Mouse (Mus musculus) layer of hippocampus, postnatal 14 days (tissue): ENCODE measurements at regions not wholly inside any gene's neighbourhood (a gene's known extent, or its start where the extent isn't known, plus 50 kb on each side); places are given as distances from the start of the nearest gene placed in this dataset.
A peak's percentile ranks its signal among the peaks of the same experiment; 100 is the strongest.
"Not testable (repeated sequence)": the region's sequence is repeated elsewhere in the genome, so short reads cannot be mapped to it uniquely, and the experiment has no call there.

Experiments
- DNase-seq, 2 experiments: peaks; one replicate each; pipeline ENCODE4 v3.0.0; 2021 to 2022; ENCODE audit warnings: low spot score in 2 of 2, mixed read lengths in 1 of 2

DNA sequence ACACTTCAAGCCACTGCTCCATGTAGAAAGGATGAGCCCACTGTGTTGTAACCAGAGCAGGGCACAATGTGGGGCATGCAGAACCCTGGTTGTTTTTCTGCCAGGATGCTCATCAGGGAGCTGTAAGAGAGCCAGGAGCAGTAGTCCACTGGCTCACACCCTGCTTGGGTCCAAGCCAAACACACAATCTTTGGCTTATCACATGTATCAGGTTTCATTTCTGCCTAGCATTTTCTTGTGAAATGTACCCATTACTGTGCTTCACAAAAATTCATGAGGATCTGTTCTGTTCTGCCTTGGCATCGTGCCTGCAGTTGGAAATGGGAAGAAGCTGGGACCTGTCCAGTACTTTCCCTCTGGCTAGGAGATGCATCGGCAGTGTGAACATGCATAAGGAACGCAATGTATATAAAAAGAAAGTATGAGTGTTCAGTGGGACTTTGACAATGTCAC, 491.6 kb upstream of the Igfbp3 start:
- DNase-seq = peak; percentile 1 to 15

DNA sequence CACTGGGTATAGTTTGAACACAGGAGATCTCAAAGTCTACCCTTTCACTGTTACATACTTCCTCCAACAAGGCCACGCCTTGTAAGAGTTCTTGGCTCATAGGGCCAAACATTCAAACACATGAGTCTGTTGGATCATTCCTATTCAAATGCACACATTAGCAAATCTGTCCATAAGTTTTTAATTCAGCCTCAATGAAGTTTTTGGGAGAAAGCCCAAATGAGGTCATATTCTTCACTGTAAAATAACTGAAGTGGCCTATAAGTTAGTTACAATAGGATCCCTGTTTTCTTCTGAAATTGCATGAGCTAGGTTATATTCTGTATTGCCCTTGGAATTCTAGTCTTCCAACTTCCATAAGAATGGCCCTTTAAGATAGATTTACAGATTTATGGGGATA, 483.9 kb upstream of the Igfbp3 start:
- DNase-seq = no peak

DNA sequence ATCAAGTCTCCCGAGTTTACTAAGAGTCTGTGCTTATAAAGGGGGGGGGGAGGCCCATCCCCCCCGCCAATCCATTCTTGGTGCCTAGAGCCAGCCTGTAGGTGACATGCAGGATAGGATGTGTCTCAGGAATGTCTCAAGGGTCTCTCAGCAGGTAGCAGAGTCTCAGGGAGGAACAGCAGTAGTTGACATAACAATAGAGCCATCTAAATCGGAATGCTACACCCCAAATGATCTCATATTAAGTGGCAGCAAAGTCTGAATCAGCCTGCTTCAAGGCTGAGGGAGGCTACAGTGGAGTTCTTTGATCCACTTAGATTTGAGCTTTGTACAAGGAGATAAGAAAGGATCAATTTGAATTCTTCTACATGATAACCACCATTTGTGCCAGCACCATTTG, 476.0 kb upstream of the Igfbp3 start:
- DNase-seq = not testable (repeated sequence)

DNA sequence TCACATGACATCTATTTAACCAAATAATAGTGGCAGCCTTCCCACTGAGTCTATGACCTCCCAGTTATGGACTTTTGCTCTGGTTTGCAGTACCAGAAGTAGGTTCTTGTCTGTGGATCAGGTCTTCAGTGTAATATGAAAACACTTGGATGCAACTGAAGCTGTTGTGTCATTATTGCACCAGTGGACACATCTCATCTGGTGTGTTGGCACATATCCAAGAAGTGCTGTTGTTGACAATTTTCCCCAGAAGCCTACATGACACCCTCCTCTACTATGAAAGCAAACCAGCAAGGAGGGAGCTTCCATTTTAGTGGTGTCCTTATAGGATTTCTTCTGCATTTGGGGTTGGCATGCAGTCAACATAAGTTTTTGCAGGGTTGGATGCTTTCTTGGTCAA, 459.1 kb upstream of the Igfbp3 start:
- DNase-seq = no peak

DNA sequence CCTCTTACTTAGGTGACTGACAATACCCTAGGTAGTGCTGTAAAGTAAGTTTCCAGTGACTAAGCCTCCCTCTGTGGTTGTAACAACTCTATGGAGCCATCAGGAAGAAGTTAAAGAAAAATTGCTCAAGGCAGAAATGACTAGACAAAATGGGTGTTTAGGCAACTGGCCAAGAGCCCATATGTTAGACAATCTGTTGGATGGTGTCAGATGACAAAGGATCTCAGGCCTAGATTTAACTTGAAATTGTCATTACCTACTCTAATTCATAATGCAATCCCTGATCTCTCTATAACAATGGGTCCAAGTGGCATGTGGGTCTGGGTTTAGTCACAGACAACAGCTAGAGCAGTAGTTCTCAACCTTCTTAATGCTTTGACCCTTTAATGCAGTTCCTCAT, 416.9 kb upstream of the Igfbp3 start:
- peak in 1 of 2 experiments; percentile 16 for DNase-seq

DNA sequence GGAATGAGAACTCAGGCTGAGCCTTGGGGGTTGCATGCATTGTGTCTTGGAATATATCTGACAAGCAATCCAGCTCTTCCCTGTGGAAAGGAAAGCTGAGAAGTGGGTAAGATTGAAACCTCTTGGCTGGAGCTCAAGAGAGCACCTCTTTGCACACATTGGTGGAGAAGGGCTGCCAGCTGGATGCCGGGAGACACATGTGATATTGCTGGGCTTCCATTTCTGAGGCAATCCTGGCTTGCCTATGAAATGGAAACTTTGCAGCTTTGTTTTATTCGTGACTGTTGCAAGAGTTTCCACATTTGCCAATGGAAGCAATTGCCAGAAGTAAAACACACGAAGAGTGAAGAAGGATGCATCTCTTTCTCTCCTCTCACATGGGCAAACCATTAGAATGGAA, 411.5 kb upstream of the Igfbp3 start:
- DNase-seq = no peak

DNA sequence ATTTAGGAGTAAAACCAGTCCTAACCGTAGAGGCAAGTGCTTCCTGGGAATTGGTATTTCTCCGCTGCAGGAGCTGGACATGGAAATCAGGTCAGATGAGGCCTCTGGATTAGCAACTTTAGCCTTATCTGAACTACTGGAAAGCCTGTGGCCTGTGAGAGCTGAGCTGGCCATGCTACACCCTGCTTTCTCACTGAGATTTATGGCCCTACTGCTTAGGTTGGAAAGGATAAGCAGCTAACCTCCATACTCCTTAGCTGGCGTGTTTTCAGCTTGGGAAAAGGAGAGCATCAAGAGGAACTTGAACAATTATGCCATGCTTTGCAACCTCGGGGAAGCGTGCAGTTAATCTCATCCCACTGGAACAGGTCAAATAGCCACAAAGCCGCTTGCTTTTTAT, 406.6 kb upstream of the Igfbp3 start:
- DNase-seq = no peak

DNA sequence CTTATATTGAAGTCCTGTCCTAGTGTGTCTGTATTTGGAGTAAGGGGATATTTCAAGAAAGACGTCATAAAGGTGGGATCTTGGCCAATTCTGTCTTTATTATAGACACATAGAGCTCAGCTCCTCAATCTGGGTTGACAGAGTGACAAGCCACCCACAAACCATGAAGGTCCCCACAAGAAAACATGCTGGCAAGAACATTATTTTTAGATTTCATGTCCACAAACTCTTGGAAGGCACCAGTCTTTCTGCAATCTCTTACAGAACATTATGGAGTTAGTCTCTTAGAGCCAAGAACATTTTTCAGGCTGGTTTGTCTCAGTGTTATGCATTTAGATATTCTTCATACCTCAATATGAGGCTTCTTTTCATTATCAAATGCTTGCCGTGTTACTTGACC, 397.0 kb upstream of the Igfbp3 start:
- DNase-seq = no peak

DNA sequence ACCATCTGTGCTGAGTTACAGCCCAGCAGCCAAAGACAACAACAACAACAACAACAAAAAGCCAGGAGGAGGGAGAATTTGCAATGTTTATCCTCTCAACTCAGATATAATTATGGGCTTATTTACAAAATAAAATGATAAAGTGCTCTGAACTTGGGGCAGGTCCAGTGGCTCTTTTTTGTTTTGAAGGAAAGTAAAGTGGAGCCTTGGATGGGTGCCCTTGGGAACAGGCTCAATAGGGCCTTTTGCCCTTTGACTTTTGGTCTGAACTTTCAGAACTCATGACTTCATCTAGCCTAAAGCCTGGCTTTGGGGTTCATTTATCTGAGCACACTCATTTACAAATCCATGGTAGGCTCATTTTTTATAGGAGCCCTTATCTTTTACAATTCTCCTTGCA, 396.2 kb upstream of the Igfbp3 start:
- DNase-seq = no peak

DNA sequence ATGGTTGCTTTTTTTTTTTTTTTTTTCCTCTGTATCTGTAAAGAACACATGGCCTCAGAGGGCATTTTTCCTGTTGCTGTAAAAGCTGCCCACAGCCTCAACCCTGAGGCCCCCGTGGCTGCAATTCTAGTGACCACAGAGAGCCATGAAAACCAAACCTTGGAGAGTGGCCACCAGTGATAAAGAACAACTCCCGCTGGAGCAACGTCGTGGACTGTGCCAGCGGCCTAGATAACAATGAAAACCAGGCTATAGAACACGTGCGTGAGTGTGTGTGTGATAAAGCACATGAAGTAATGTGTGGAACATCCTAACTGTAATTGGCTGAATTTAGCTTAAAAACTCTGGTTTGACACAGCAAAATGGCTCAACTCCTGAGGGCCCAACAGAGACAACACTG, 392.9 kb upstream of the Igfbp3 start:
- DNase-seq = no peak

DNA sequence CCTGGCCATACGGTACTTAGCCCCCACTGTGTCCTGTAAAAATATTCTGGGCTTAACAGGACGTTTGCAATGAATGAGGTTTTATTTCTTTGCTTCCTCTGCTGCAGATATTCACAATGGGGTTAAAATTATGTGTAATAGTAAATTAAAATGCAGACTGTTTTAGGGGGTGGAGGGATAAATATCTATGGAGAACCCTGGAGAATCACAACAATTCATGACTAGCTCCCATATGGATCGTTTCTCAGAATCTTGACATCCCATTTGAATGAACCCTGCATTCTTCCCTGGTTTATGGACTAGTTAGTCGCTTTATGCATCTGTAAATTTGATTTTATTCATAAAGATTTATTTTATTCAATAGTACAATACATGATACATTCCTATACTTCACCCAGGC, 378.3 kb upstream of the Igfbp3 start:
- DNase-seq = no peak

DNA sequence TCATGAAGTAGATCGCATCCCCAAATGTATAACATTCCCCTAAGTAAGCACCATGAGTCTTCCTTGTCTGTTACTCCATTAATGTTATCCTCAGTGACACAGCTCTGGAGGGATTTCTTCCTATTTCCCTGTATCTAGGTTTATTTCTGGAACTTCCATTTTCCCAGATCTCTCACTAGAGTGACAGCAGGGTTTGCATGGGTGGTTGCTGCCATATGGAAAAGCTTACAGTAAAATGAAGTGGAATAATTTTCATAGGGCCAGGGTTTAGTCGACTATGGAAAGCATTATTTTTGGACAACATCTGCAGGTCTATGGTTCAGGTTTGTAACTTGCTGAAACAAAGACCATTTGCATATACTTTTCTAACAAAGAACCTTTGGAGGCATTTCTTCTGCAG, 369.6 kb upstream of the Igfbp3 start:
- peak; percentile 5 to 33 for DNase-seq

DNA sequence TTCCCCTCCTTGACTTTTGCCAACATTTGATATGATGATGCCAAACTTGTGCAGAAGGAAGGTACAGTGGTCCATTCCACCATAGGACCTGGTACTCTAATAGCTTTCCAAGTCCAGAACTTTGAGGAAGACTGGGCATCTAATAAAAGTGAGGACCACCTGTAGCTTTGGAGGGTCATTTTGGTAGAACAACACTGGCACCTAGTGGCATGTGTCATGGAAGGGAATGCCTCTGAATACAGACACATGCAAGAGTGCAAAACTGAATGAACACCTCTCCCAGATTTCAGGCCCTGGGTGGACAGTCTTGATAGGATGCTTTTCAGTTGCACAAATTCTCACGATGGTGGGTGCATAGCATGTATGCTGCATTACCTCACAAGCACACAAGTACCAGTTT, 354.8 kb upstream of the Igfbp3 start:
- DNase-seq = peak; percentile 34 to 50

DNA sequence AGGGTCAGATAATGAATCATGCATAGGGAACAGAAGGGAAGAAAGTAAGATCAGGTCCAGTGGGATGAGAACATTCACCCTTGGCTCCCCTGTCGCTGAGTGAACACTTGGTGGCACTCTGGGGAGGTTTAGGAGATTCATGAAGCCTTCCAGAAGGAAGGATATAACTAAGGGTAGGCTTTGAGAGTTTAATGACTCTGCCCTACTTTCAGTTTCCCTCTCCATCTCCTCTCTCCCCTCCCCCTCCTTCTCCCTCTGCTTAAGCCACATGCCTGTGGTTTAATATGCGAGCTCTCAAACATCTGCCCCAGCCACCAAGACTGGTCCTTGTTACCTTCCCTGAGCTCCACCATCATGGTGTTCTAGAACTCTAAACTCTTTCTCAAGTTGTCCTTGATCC, 348.3 kb upstream of the Igfbp3 start:
- no peak for DNase-seq

DNA sequence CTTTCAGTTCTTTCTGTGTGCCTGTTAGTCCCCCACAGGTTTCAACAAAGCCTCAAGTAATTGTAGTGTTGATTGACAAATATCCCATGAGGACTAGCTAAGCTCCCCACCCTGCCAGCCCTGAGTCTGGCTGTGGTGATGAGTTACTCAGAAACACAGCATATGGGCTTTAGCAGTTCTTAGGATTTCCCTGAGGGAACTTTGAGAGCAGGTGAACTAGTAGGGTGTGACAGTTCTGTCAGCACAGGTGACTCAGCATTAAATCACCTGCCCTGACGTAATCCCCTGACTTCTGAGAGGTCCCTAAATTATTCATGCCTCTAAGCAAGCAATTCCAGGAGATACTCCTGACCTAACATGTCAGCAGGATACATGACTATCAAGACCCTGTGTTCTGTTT, 347.7 kb upstream of the Igfbp3 start:
- no peak for DNase-seq

DNA sequence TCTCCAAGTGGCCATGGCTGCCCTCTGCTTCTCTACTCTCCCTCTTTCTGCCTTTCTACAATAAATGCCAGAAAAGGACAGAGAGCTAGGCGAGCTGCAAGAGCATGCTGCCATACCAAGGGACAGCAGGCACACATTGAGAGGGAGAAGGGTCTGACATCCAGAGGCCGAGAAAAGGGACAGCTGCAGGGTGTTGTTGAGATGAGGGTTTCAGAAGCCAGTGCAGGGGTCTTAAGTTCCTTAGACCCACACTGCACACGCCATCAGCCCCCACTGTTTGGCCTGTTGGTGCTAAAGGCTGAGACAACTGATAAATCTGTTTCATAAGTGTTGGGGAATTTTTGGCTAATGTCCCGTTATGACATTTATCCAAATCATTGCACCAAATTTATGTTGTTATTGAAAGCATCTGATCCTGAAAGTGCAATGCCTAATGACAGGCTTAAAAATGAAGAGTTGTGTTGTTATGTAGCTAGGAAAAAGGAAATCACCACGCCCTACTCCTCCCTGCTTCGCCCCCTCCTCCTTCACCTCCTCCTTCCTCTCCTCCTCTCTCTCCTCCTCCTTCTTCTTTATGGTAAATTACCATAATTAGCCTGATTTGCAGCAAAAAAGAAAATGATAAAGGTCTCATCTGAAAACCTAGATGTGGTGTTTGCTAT, 342.0 kb upstream of the Igfbp3 start:
- DNase-seq = no peak

DNA sequence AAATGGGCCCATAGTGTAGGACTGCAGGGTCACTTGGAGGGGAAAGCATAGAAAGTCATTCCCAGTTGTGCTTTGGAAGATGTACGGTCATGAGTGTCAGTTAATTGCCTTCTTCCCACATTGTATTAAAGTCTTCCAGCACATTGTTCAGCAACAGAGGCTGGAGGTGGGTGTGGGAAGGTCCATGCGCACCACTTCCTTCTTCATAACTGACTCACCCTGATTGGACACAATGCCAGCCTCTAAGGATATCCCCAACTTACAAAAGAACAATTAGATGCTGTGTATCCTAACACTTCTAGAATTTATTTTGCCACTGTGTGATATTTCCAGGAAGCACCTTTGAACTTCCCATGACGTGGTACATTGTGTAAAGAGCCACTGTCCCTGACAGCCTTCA, 338.4 kb upstream of the Igfbp3 start:
- no peak for DNase-seq

DNA sequence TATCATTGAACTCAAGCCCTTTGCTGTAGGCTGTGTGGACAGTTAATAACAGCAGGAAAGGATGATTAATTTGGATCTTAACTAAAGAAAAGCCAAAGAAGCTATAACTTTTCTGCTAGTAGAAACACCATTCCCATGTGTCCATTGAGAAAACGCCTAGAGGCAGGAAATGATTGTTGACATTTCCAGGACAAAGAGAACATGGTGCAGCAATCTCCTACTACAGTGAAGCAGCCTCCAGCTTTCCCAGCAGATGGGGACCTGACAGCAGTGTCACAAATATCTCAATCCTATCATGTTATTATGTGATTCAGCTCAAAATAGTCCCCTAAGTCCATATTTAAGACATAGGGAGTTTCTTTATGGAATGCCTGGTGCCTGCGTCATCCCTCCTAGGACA, 334.1 kb upstream of the Igfbp3 start:
- DNase-seq = no peak

DNA sequence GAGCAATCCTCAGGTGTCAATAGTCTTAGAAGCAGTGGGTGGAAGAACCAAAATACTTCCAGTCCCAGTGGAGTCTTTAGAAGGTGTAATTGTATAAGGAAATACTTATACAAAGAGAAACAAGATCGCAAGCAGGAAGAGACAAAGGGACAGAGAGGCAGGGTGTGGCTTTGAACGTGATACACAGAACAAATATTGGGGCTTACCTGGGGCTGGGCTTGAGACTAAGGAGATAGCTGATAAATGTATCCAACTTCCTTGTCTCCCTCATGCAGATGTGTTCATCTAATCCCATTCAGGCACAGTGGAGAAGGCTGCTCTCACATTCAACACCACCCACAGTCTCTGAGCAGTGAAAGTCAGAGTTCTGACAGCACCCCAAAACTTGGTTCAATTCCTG, 331.9 kb upstream of the Igfbp3 start:
- DNase-seq = no peak

DNA sequence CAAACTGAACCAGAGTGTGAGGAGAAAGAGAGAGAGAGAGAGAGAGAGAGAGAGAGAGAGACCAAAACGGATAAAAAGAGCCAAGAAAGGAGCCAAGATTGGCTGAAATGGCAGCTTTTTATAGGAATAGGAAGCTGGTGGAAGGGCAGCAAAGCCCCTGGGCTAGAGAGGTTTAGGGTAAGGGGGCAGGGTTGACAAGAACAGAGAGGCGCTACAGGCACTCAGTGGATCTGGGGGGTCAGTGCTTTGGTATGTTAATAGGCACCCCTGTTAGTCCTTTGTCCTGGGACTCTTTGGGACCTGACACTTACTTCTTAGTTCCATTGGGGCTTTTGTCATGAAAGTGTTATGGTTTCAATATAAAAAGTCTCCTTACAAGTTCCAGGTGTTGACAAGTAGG, 320.9 kb upstream of the Igfbp3 start:
- no peak for DNase-seq

DNA sequence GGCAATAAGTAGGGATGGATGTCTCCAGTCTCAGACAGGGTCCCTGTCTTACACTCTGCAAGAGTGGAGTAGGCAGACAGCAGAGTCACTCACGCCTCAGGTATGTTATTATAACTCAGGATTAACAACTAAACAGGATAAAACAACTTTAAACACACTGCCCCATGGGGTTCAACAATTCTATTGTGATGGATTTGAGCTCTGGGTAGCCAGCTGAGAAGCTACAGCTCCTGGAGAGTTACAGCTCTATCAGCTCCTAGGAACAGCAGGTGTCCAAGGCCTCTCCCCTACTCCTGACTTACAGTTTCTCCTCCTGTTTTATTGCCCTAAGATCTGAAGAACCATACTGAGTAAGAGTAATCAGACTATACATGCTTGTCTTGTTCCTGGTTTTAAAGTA, 319.6 kb upstream of the Igfbp3 start:
- no peak for DNase-seq

DNA sequence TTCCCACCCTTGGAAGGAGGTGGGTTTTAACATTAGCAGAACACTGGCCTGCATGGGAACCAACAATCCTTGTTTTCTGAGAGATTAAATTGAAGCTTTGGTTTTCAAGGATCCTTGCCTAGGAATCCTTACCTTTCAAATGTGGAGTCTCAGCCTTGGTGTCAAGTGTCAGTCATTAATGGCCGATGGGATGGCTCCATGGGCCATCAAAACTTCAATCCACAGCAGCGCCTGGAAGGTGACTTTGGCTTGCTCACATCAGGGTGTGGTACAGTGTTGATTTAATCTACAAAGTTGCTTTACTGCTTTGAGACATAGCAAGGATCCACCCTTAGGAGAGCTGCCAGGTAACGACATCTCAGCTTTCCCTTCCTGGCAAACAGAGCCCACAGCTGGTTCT, 318.1 kb upstream of the Igfbp3 start:
- no peak for DNase-seq

DNA sequence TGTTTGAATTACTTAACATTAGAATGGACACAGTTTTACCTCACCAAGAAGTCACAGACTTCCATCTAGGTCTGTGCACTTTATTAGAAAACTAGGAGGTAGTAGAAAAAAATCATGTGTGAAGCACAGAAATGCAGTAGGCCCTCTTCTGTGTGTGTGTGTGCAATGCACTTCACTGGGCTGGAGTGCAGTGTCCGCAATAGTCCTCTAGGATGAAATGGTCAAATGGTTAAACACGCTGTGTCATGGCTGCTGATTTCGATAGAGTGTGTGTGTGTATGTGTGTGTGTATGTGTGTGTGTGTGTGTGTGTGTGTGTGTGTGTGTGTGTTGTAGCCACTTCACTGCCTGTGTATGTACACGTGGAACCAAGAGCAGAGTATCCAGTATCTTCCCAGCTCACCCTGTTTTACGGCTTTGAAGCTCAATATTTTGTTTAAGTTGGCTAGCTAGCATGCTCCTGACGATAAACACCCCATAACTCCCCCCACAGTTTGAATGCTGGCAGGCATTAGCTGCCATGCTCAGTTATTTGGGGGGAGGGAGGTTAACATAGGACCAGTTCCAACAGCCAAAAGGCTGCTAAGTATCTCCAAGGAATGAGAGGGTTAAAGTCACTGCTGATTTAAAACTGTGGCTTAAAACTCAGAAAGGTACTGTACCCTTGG, 316.9 kb upstream of the Igfbp3 start:
- DNase-seq = no peak
